Mouse (Mus musculus): ENCODE measurements around the gene Dip2b. TPM values are rescaled to one million over a fixed set of nuclear protein-coding genes. Genes with fewer than 3 reads are reported as not detected.

The Dip2b gene
- total and polyA plus RNA-seq, 3 experiments, result 11.2 to 19.5 (median 18.6) TPM

DNA sequence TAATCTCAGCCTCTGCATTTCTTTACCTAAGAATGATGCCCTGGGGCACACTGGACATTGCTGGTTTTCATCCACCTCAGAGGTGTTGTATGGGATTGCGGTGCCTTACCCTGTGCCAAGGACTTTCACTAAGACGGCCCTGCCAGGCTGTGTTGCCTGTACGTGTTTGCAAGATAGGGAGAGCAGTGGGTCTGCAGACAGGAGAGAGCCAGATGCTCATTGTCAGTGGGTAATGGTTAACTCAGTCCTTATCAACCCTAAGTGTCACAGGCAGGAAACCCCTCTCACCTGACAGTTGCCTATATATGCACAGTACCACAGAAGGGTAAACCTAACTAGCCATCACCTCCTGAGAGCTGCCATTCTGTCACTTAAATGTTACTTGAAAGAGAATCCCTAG lies 107.5 kb downstream of the Dip2b start:
- Histone ChIP-seq H3K4me1 (ENCODE audit: control insufficient read depth, insufficient read depth, low read length) (no peaks in the 10 kb centered on the region), H3K27ac (no peak overlapping the region), H3K9ac (ENCODE audit: low read depth, low read length) (no peak overlapping the region), H3K27me3 (ENCODE audit: control insufficient read depth, insufficient read depth, low read length) (no peaks in the 10 kb centered on the region), H3K36me3 (ENCODE audit: control insufficient read depth, insufficient read depth, low read length) (no peaks in the 10 kb centered on the region), H3K4me3 (no peak overlapping the region), H3K79me2 (replicated peaks; ENCODE audit: control insufficient read depth, insufficient read depth, low read length) (no peaks in the 10 kb centered on the region; the same call in 1 of the 2 replicates)
- TF ChIP-seq EP300 (IDR thresholded peaks at IDR 0.05; ENCODE audit: insufficient read depth, low read depth, low read length), result no peak
- no peak for TF ChIP-seq POLR2A (IDR thresholded peaks at IDR 0.05; ENCODE audit: insufficient read depth, low read depth, low read length)
- no peak for TF ChIP-seq CTCF (IDR thresholded peaks at IDR 0.05)
- intact Hi-C loops (cut with DNase I), result no loop called here
- 66% methylated on average over 3 of the region's 3 CpGs for WGBS
- no peak for DNase-seq

DNA sequence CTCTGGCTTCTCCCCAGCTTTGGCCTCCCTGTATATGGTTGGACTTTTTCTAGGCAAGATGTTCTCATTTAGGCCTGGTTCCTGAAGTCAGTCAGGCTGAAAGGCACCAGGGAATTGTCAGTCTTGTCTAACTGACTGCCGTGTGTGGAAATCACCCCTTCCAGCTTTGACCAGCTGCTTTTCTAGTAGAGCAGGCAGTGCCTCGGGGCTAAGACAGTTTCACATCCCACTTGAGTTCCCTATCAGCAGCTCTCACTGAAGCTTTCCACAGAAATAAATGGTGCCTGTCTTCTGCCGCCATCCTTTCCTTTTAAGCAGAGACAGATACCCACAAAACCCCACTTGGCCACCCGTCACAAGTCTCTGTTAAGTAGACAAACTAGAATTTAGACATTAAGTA lies 112.1 kb downstream of the Dip2b start:
- Histone ChIP-seq H3K27me3 (ENCODE audit: control insufficient read depth, insufficient read depth, low read length) (no peaks in the 10 kb centered on the region), H3K9ac (ENCODE audit: low read depth, low read length) (no peak overlapping the region), H3K4me3 (no peak overlapping the region), H3K4me1 (ENCODE audit: control insufficient read depth, insufficient read depth, low read length) (no peaks in the 10 kb centered on the region), H3K36me3 (ENCODE audit: control insufficient read depth, insufficient read depth, low read length) (no peaks in the 10 kb centered on the region; the same call in 1 of the 2 replicates), H3K79me2 (replicated peaks; ENCODE audit: control insufficient read depth, insufficient read depth, low read length) (no peaks in the 10 kb centered on the region; the same call in 1 of the 2 replicates), H3K27ac (no peak overlapping the region)
- no peak for DNase-seq
- intact Hi-C loops (cut with DNase I), result no loop called here
- 58% methylated on average over 4 of the region's 4 CpGs for WGBS
- TF ChIP-seq POLR2A (IDR thresholded peaks at IDR 0.05; ENCODE audit: insufficient read depth, low read depth, low read length) (no peak), CTCF (IDR thresholded peaks at IDR 0.05) (no peak), EP300 (IDR thresholded peaks at IDR 0.05; ENCODE audit: insufficient read depth, low read depth, low read length) (no peak)

DNA sequence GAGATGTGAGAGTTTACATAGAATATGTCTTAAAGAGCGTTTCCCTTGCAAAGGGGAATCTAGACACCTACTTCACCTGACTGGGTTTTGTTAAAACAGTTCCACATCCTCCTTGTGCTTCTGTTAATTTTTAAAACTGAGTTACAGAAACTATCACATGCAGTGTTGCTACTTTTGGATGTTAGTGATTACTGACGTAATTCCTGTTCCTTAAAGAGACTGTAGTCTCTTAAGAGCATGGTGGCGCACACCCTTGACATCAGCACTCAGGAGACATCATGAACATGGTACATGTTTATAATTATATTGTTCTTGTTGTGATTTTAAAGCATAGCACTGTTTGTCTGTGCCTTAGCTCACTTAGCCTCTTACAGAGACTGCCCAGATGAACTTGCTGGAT lies 113.9 kb downstream of the Dip2b start:
- intact Hi-C loops (cut with DNase I), result no loop called here
- WGBS, result 91% methylated on average over 3 of the region's 3 CpGs
- no peak for TF ChIP-seq CTCF (IDR thresholded peaks at IDR 0.05)

GRCm38 (mm10) chr15:100153024-100153423 lies 114.6 kb downstream of the Dip2b start:
- Histone ChIP-seq H3K4me1 (ENCODE audit: control insufficient read depth, insufficient read depth, low read length) (no peaks in the 10 kb centered on the region), H3K4me3 (no peak overlapping the region), H3K79me2 (replicated peaks; ENCODE audit: control insufficient read depth, insufficient read depth, low read length) (no peaks in the 10 kb centered on the region), H3K36me3 (ENCODE audit: control insufficient read depth, insufficient read depth, low read length) (peaks cover 5% of the 10 kb centered on the region), H3K9ac (ENCODE audit: low read depth, low read length) (no peak overlapping the region), H3K27ac (no peak overlapping the region), H3K27me3 (ENCODE audit: control insufficient read depth, insufficient read depth, low read length) (no peaks in the 10 kb centered on the region)
- 72% methylated on average over 3 of the region's 3 CpGs for WGBS
- intact Hi-C loops (cut with DNase I), result no loop called here
- TF ChIP-seq POLR2A (IDR thresholded peaks at IDR 0.05; ENCODE audit: insufficient read depth, low read depth, low read length), result no peak
- no peak for TF ChIP-seq EP300 (IDR thresholded peaks at IDR 0.05; ENCODE audit: insufficient read depth, low read depth, low read length)
- TF ChIP-seq CTCF (IDR thresholded peaks at IDR 0.05), result no peak
- DNase-seq, result no peak

More for the DNA sequence above, 113.9 kb downstream of the Dip2b start:
- Histone ChIP-seq H3K4me3 (no peak overlapping the region), H3K4me1 (ENCODE audit: control insufficient read depth, insufficient read depth, low read length) (no peaks in the 10 kb centered on the region), H3K27me3 (ENCODE audit: control insufficient read depth, insufficient read depth, low read length) (no peaks in the 10 kb centered on the region), H3K9ac (ENCODE audit: low read depth, low read length) (no peak overlapping the region), H3K27ac (no peak overlapping the region), H3K79me2 (replicated peaks; ENCODE audit: control insufficient read depth, insufficient read depth, low read length) (no peaks in the 10 kb centered on the region; the same call in 1 of the 2 replicates), H3K36me3 (ENCODE audit: control insufficient read depth, insufficient read depth, low read length) (peaks cover 2% of the 10 kb centered on the region)
- no peak for DNase-seq

GRCm38 (mm10) chr15:100156095-100156707 lies 117.7 kb downstream of the Dip2b start:
- intact Hi-C loops (cut with DNase I), result no loop called here
- H3K9ac ChIP-seq (ENCODE audit: low read depth, low read length), result no peak overlapping the region
- no peaks in the 10 kb centered on the region for H3K79me2 ChIP-seq (replicated peaks; ENCODE audit: control insufficient read depth, insufficient read depth, low read length)
- TF ChIP-seq CTCF (IDR thresholded peaks at IDR 0.05), result no peak
- no peak for TF ChIP-seq EP300 (IDR thresholded peaks at IDR 0.05; ENCODE audit: insufficient read depth, low read depth, low read length)
- no peak for TF ChIP-seq POLR2A (IDR thresholded peaks at IDR 0.05; ENCODE audit: insufficient read depth, low read depth, low read length)
- peaks cover 6% of the 10 kb centered on the region for H3K36me3 ChIP-seq (ENCODE audit: control insufficient read depth, insufficient read depth, low read length)
- H3K4me1 ChIP-seq (ENCODE audit: control insufficient read depth, insufficient read depth, low read length), result no peaks in the 10 kb centered on the region
- 77% methylated on average over 4 of the region's 4 CpGs for WGBS
- no peak overlapping the region for H3K27ac ChIP-seq
- DNase-seq, result no peak
- no peaks in the 10 kb centered on the region for H3K27me3 ChIP-seq (ENCODE audit: control insufficient read depth, insufficient read depth, low read length)
- H3K4me3 ChIP-seq, result no peak overlapping the region

GRCm38 (mm10) chr15:100156781-100157470 lies 118.5 kb downstream of the Dip2b start:
- intact Hi-C loops (cut with DNase I), result no loop called here
- DNase-seq, result no peak
- H3K4me3 ChIP-seq, result no peak overlapping the region
- WGBS, result 79% methylated on average over 10 of the region's 10 CpGs
- no peak for TF ChIP-seq CTCF (IDR thresholded peaks at IDR 0.05)
- TF ChIP-seq POLR2A (IDR thresholded peaks at IDR 0.05; ENCODE audit: insufficient read depth, low read depth, low read length), result no peak
- TF ChIP-seq EP300 (IDR thresholded peaks at IDR 0.05; ENCODE audit: insufficient read depth, low read depth, low read length), result no peak
- no peaks in the 10 kb centered on the region for H3K27me3 ChIP-seq (ENCODE audit: control insufficient read depth, insufficient read depth, low read length)
- peaks cover 6% of the 10 kb centered on the region for H3K36me3 ChIP-seq (ENCODE audit: control insufficient read depth, insufficient read depth, low read length)
- H3K27ac ChIP-seq, result no peak overlapping the region
- no peaks in the 10 kb centered on the region for H3K79me2 ChIP-seq (replicated peaks; ENCODE audit: control insufficient read depth, insufficient read depth, low read length)
- no peak overlapping the region for H3K9ac ChIP-seq (ENCODE audit: low read depth, low read length)
- H3K4me1 ChIP-seq (ENCODE audit: control insufficient read depth, insufficient read depth, low read length), result no peaks in the 10 kb centered on the region
